Mouse (Mus musculus) E14TG2a.4 (cell line): Measurements from ENCODE around the gene 9930104L06Rik.

Experiments
- CTCF ChIP-seq: conservative IDR thresholded peaks from 2 replicates; pipeline ENCODE4 v1.5.1; 2014; ENCODE audit warnings: low read length
- NANOG ChIP-seq: IDR thresholded peaks from 2 replicates; pipeline ENCODE4 v1.6.1; 2014; ENCODE audit warnings: borderline replicate concordance, low read length, mixed read lengths

DNA sequence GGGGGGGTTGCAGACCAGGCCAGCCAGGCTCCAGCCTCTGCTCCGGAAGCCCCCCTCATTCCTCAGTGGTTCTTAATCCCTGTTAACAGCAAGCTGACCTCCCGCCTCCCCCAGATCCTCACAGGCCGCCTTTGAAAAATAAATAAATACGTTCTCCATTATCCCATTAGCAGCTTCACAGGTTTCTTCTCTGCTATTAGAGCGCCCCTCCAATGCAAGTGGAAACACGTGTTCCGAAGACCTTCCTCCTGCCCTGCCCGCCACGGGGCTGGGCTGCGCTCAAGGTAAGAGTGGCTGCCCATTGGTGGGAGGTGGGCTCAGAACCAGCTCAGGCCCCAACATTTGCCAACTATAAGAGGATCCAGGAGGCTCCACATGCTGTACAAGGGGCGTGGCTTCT lies 25.7 kb downstream of the 9930104L06Rik start:
- TF ChIP-seq CTCF: no peak
- TF ChIP-seq NANOG: no peak
